Mouse (Mus musculus) frontal cortex, adult (tissue): ENCODE results near the gene Mtap.

Experiments
- ATAC-seq: cut with Nextera tagmentation; 2 replicates; pipeline ENCODE4 v1.9.2; 2017; ENCODE audit warnings: mild to moderate bottlenecking, moderate library complexity, mixed read lengths; ENCODE audit not compliant: low TSS enrichment

The Mtap gene

GRCm38 (mm10) chr4:89137542-89138360 is 829 bp downstream of the Mtap start:
- ATAC-seq = peak; percentile 62

- ATAC-seq = no peak
Measured at GRCm38 (mm10) chr4:89138361-89138651, 1.4 kb downstream of the Mtap start.

- peak; percentile 25; the same call in 1 of the 2 replicates for ATAC-seq
Measured at GRCm38 (mm10) chr4:89140832-89141231, 3.9 kb downstream of the Mtap start.

- ATAC-seq = peak; percentile 87
Measured at GRCm38 (mm10) chr4:89145409-89145808, 8.5 kb downstream of the Mtap start.

- peak; percentile 73 for ATAC-seq
Measured at GRCm38 (mm10) chr4:89146291-89146690, 9.4 kb downstream of the Mtap start.

GRCm38 (mm10) chr4:89149261-89149660 is 12.3 kb downstream of the Mtap start:
- ATAC-seq = no peak

GRCm38 (mm10) chr4:89161389-89161788 is 24.5 kb downstream of the Mtap start:
- ATAC-seq = no peak

GRCm38 (mm10) chr4:89162496-89162895 is 25.6 kb downstream of the Mtap start:
- ATAC-seq = no peak

GRCm38 (mm10) chr4:89163613-89164012 is 26.7 kb downstream of the Mtap start:
- no peak for ATAC-seq

- no peak for ATAC-seq
Measured at GRCm38 (mm10) chr4:89164681-89165080, 27.8 kb downstream of the Mtap start.

- ATAC-seq = no peak
Measured at GRCm38 (mm10) chr4:89168877-89169276, 32.0 kb downstream of the Mtap start.

- ATAC-seq = no peak
Measured at GRCm38 (mm10) chr4:89169739-89170138, 32.8 kb downstream of the Mtap start.

GRCm38 (mm10) chr4:89170931-89171330 is 34.0 kb downstream of the Mtap start:
- ATAC-seq = no peak

GRCm38 (mm10) chr4:89172873-89173605 is 36.1 kb downstream of the Mtap start:
- ATAC-seq = peak; percentile 50

- no peak for ATAC-seq
Measured at GRCm38 (mm10) chr4:89177514-89178307, 40.8 kb downstream of the Mtap start.

- no peak for ATAC-seq
Measured at GRCm38 (mm10) chr4:89180121-89180520, 43.2 kb downstream of the Mtap start.

- ATAC-seq = no peak
Measured at GRCm38 (mm10) chr4:89181656-89182055, 44.7 kb downstream of the Mtap start.

- no peak for ATAC-seq
Measured at GRCm38 (mm10) chr4:89182486-89182885, 45.6 kb downstream of the Mtap start.

- ATAC-seq = no peak
Measured at GRCm38 (mm10) chr4:89195481-89195880, 58.6 kb downstream of the Mtap start.

- ATAC-seq = no peak
Measured at GRCm38 (mm10) chr4:89197128-89197527, 60.2 kb downstream of the Mtap start.

- ATAC-seq = no peak
Measured at GRCm38 (mm10) chr4:89200806-89201205, 63.9 kb downstream of the Mtap start.

GRCm38 (mm10) chr4:89209310-89209709 is 72.4 kb downstream of the Mtap start:
- ATAC-seq = no peak
